Mouse (Mus musculus): ENCODE data around the gene Tmie. TPM values are rescaled to one million over a fixed set of nuclear protein-coding genes. Genes with fewer than 3 reads are reported as not detected.

Gene Tmie
- total and polyA plus RNA-seq, 3 experiments = 0.11 TPM; not detected in 2

DNA sequence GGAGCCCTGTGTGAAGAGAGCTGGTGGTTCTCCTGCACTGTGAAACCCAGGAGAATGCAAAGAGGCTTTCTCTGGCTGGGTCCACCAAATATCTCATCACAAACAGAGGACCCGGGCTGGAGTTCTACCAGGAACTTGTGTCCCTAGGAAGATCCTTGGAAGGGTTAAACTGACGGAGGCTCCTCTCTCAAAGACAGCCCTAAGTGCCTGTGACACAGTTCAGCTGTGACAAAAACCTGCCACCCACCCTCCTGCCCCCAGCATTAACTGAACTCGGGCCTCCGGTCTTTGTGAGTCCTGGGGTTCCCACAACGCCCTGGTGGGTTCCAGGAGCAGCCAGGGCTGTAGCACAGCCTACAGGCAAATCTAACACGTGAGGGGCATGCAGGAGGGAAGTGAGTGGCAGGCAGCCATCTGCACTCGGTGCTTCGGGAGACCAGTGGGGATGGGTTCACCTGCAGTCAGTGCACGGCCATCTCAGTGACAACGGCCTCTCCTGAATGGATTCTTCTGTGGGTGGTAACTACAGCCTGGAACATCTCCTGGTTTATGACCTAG, 19.6 kb upstream of the Tmie start:
- Histone ChIP-seq H3K36me3 (replicated peaks) (no peaks in the 10 kb centered on the region), H3K4me1 (ENCODE audit: insufficient read depth, low read depth, low read length) (no peaks in the 10 kb centered on the region), H3K4me3 (ENCODE audit: low read depth, low read length) (no peak overlapping the region), H3K27me3 (ENCODE audit: insufficient read depth, low read length) (peaks cover 6% of the 10 kb centered on the region; the same call in 1 of the 2 replicates), H3K9me3 (replicated peaks) (no peaks in the 10 kb centered on the region)
- ATAC-seq (ENCODE audit: extremely low read depth, insufficient number of reproducible peaks, low FRiP score, poor library complexity, severe bottlenecking) (no peak), DNase-seq (ENCODE audit: low spot score) (no peak)
- no peak for TF ChIP-seq POLR2AphosphoS5 (IDR thresholded peaks at IDR 0.05; ENCODE audit: insufficient replicate concordance, low read depth, low read length)
- TF ChIP-seq TAL1 (conservative IDR thresholded peaks at IDR 0.05; ENCODE audit: low read depth, low read length) = no peak
- no peak for TF ChIP-seq GATA1 (IDR thresholded peaks at IDR 0.05; ENCODE audit: borderline replicate concordance, low read length)
- no peak for TF ChIP-seq CTCF (IDR thresholded peaks at IDR 0.05; ENCODE audit: low read depth, low read length)
- no peak for TF ChIP-seq GATA2 (IDR thresholded peaks at IDR 0.05; ENCODE audit: borderline replicate concordance, low read depth, low read length)

DNA sequence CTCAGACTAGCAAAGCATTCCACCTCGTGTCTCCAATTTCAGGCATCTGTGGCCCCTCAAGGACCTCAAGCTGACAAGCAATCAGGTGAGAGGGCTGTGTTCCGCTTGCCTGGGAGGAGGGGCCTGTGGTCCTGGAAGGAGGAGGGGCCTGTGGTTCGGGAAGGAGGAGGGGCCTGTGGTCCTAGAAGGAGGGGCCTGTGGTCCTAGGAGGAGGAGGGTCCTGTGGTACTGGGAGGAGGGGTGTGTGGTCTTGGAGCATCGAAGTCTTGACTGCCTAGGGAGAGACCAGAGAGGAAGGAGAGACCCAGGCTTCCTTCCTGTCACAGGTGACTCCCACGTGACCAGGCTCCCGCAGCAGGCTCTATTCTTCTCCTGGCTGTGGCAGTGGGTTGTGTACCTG, 16.7 kb upstream of the Tmie start:
- no peak for DNase-seq (ENCODE audit: low spot score)
- no peaks in the 10 kb centered on the region for H3K4me1 ChIP-seq (ENCODE audit: insufficient read depth, low read depth, low read length)
- no peaks in the 10 kb centered on the region for H3K9me3 ChIP-seq (replicated peaks)
- H3K4me3 ChIP-seq (ENCODE audit: low read depth, low read length) = no peak overlapping the region
- peaks cover 8% of the 10 kb centered on the region; the same call in 1 of the 2 replicates for H3K27me3 ChIP-seq (ENCODE audit: insufficient read depth, low read length)
- TF ChIP-seq CTCF (IDR thresholded peaks at IDR 0.05; ENCODE audit: low read depth, low read length) = no peak
- no peak for TF ChIP-seq GATA1 (IDR thresholded peaks at IDR 0.05; ENCODE audit: borderline replicate concordance, low read length)
- TF ChIP-seq TAL1 (conservative IDR thresholded peaks at IDR 0.05; ENCODE audit: low read depth, low read length) = no peak
- no peak for TF ChIP-seq POLR2AphosphoS5 (IDR thresholded peaks at IDR 0.05; ENCODE audit: insufficient replicate concordance, low read depth, low read length)
- no peak for TF ChIP-seq GATA2 (IDR thresholded peaks at IDR 0.05; ENCODE audit: borderline replicate concordance, low read depth, low read length)
- ATAC-seq (ENCODE audit: extremely low read depth, insufficient number of reproducible peaks, low FRiP score, poor library complexity, severe bottlenecking) = no peak
- no peaks in the 10 kb centered on the region for H3K36me3 ChIP-seq (replicated peaks)

DNA sequence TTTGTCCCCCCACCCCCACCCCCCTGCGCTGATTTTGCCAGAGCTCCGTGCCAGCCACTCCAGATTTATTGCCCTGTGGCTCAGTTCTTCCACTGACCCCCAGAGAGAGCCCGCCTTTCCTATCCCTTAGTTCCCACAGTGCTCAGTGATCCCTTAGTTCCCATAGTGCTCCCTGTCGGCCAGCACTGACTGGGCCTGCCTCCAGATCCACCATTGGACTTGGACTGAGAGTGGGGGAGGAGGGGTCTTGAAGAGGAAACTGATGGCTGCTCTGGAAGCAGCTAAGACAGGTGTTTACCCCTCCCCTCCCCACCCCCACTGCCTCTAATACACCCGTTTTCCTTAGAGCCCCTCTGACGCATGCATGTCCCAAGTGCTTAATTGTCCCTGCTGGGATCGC, 16.1 kb upstream of the Tmie start:
- H3K36me3 ChIP-seq (replicated peaks) = no peaks in the 10 kb centered on the region
- H3K9me3 ChIP-seq (replicated peaks) = no peaks in the 10 kb centered on the region
- ATAC-seq (ENCODE audit: extremely low read depth, insufficient number of reproducible peaks, low FRiP score, poor library complexity, severe bottlenecking) = no peak
- H3K27me3 ChIP-seq (ENCODE audit: insufficient read depth, low read length) = peaks cover 8% of the 10 kb centered on the region; the same call in 1 of the 2 replicates
- no peaks in the 10 kb centered on the region for H3K4me1 ChIP-seq (ENCODE audit: insufficient read depth, low read depth, low read length)
- no peak for DNase-seq (ENCODE audit: low spot score)
- TF ChIP-seq TAL1 (conservative IDR thresholded peaks at IDR 0.05; ENCODE audit: low read depth, low read length) (no peak), GATA1 (IDR thresholded peaks at IDR 0.05; ENCODE audit: borderline replicate concordance, low read length) (no peak), POLR2AphosphoS5 (IDR thresholded peaks at IDR 0.05; ENCODE audit: insufficient replicate concordance, low read depth, low read length) (no peak), GATA2 (IDR thresholded peaks at IDR 0.05; ENCODE audit: borderline replicate concordance, low read depth, low read length) (no peak), CTCF (IDR thresholded peaks at IDR 0.05; ENCODE audit: low read depth, low read length) (no peak)
- no peak overlapping the region for H3K4me3 ChIP-seq (ENCODE audit: low read depth, low read length)

DNA sequence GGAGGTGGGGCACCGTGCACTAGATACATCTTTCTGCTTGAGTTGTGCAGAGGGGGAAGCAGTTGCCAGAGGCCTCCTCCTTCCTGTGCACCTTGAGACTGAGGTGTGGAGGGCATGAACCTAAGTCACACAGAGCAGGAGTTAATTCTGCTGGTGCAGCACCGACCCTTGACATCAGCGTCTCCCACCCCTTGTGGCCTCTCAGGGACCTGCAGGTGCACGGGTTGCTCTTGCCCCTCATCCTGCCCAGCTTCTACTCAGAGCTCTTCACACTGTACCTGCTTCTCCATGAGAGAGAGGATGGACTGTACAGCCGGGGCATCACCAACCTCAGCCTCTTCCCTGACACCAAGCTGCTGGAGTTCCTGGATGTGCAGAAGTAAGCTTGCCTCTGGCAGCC, 15.6 kb upstream of the Tmie start:
- Histone ChIP-seq H3K4me3 (ENCODE audit: low read depth, low read length) (no peak overlapping the region), H3K9me3 (replicated peaks) (no peaks in the 10 kb centered on the region), H3K27me3 (ENCODE audit: insufficient read depth, low read length) (peaks cover 8% of the 10 kb centered on the region; the same call in 1 of the 2 replicates), H3K36me3 (replicated peaks) (no peaks in the 10 kb centered on the region), H3K4me1 (ENCODE audit: insufficient read depth, low read depth, low read length) (no peaks in the 10 kb centered on the region)
- TF ChIP-seq CTCF (IDR thresholded peaks at IDR 0.05; ENCODE audit: low read depth, low read length) (no peak), POLR2AphosphoS5 (IDR thresholded peaks at IDR 0.05; ENCODE audit: insufficient replicate concordance, low read depth, low read length) (no peak), GATA1 (IDR thresholded peaks at IDR 0.05; ENCODE audit: borderline replicate concordance, low read length) (no peak), TAL1 (conservative IDR thresholded peaks at IDR 0.05; ENCODE audit: low read depth, low read length) (no peak), GATA2 (IDR thresholded peaks at IDR 0.05; ENCODE audit: borderline replicate concordance, low read depth, low read length) (no peak)
- no peak for ATAC-seq (ENCODE audit: extremely low read depth, insufficient number of reproducible peaks, low FRiP score, poor library complexity, severe bottlenecking)
- DNase-seq (ENCODE audit: low spot score) = no peak

DNA sequence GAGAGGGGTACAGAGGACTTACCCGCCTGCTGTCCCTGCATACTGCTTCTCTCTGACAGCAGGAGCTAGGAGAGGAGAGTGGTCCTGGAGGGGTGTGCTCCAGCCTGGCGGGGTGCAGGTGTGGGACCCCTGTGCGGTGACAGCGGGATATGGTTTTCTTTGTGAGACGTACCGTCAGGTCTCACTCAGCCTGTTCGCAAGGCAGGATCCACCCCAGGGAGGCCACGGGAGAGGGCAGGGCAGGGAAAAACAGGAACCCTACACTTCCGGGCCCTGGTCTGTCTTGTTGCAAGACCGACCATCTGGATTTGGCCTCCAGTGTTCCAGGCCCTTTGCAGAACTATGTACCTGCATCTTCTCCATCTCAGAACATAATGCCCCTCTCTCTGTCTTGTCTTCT, 13.5 kb upstream of the Tmie start:
- H3K9me3 ChIP-seq (replicated peaks) = no peaks in the 10 kb centered on the region
- no peak for ATAC-seq (ENCODE audit: extremely low read depth, insufficient number of reproducible peaks, low FRiP score, poor library complexity, severe bottlenecking)
- no peak for DNase-seq (ENCODE audit: low spot score)
- H3K4me3 ChIP-seq (ENCODE audit: low read depth, low read length) = no peak overlapping the region
- no peaks in the 10 kb centered on the region for H3K36me3 ChIP-seq (replicated peaks)
- TF ChIP-seq TAL1 (conservative IDR thresholded peaks at IDR 0.05; ENCODE audit: low read depth, low read length) (no peak), CTCF (IDR thresholded peaks at IDR 0.05; ENCODE audit: low read depth, low read length) (no peak), GATA1 (IDR thresholded peaks at IDR 0.05; ENCODE audit: borderline replicate concordance, low read length) (no peak), GATA2 (IDR thresholded peaks at IDR 0.05; ENCODE audit: borderline replicate concordance, low read depth, low read length) (no peak), POLR2AphosphoS5 (IDR thresholded peaks at IDR 0.05; ENCODE audit: insufficient replicate concordance, low read depth, low read length) (no peak)
- peaks cover 2% of the 10 kb centered on the region; the same call in 1 of the 2 replicates for H3K4me1 ChIP-seq (ENCODE audit: insufficient read depth, low read depth, low read length)
- peaks cover 8% of the 10 kb centered on the region; the same call in 1 of the 2 replicates for H3K27me3 ChIP-seq (ENCODE audit: insufficient read depth, low read length)

DNA sequence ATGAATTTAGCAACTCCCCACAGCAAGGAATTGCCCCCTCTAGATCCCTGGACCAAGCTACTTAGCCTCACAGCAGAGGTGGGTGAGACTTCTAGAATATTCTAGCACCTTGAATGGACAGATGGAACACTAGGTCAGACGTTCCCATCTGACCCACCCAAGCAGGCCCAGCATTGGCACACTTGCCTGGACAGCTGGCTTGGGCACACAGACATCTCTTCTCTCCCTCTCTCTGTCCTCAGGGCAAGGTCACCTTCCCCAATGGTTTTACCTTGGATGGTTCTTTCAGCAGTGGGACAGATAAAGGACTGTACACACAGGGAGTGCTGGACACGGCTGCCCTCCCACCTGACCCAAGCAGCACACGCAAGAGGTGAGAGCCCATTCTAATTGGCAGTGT, 12.6 kb upstream of the Tmie start:
- ATAC-seq (ENCODE audit: extremely low read depth, insufficient number of reproducible peaks, low FRiP score, poor library complexity, severe bottlenecking) (no peak), DNase-seq (ENCODE audit: low spot score) (no peak)
- no peaks in the 10 kb centered on the region for H3K9me3 ChIP-seq (replicated peaks)
- H3K36me3 ChIP-seq (replicated peaks) = no peaks in the 10 kb centered on the region
- H3K4me1 ChIP-seq (ENCODE audit: insufficient read depth, low read depth, low read length) = peaks cover 2% of the 10 kb centered on the region; the same call in 1 of the 2 replicates
- peaks cover 5% of the 10 kb centered on the region; the same call in 1 of the 2 replicates for H3K27me3 ChIP-seq (ENCODE audit: insufficient read depth, low read length)
- TF ChIP-seq GATA1 (IDR thresholded peaks at IDR 0.05; ENCODE audit: borderline replicate concordance, low read length) (no peak), GATA2 (IDR thresholded peaks at IDR 0.05; ENCODE audit: borderline replicate concordance, low read depth, low read length) (no peak), TAL1 (conservative IDR thresholded peaks at IDR 0.05; ENCODE audit: low read depth, low read length) (no peak), CTCF (IDR thresholded peaks at IDR 0.05; ENCODE audit: low read depth, low read length) (no peak), POLR2AphosphoS5 (IDR thresholded peaks at IDR 0.05; ENCODE audit: insufficient replicate concordance, low read depth, low read length) (no peak)
- no peak overlapping the region for H3K4me3 ChIP-seq (ENCODE audit: low read depth, low read length)

Measured in G1E (cell line).